Mouse (Mus musculus) thymus, postnatal 14 days (tissue): Measurements from ENCODE around the gene Adarb2.
A peak's percentile ranks its signal among the peaks of the same experiment; 100 is the strongest.

Source experiments
- DNase-seq: peaks from one replicate; pipeline ENCODE4 v3.0.0; 2021

The Adarb2 gene

GRCm38 (mm10) chr13:8699831-8700230 is 497.2 kb downstream of the Adarb2 start:
- DNase-seq: no peak

- DNase-seq: no peak
Measured at GRCm38 (mm10) chr13:8700981-8701380, 498.3 kb downstream of the Adarb2 start.

- no peak for DNase-seq
Measured at GRCm38 (mm10) chr13:8705296-8705695, 502.6 kb downstream of the Adarb2 start.

- DNase-seq: no peak
Measured at GRCm38 (mm10) chr13:8713377-8713776, 510.7 kb downstream of the Adarb2 start.

- no peak for DNase-seq
Measured at GRCm38 (mm10) chr13:8729972-8730645, 527.4 kb downstream of the Adarb2 start.

GRCm38 (mm10) chr13:8737139-8737865 is 534.6 kb downstream of the Adarb2 start:
- DNase-seq: no peak

- DNase-seq: no peak
Measured at GRCm38 (mm10) chr13:8742792-8743191, 540.1 kb downstream of the Adarb2 start.

GRCm38 (mm10) chr13:8744565-8744964 is 541.9 kb downstream of the Adarb2 start:
- peak; percentile 16 for DNase-seq

- no peak for DNase-seq
Measured at GRCm38 (mm10) chr13:8745596-8745995, 542.9 kb downstream of the Adarb2 start.

- DNase-seq: no peak
Measured at GRCm38 (mm10) chr13:8749451-8749850, 546.8 kb downstream of the Adarb2 start.

GRCm38 (mm10) chr13:8760940-8761339 is 558.3 kb downstream of the Adarb2 start:
- DNase-seq: no peak

- no peak for DNase-seq
Measured at GRCm38 (mm10) chr13:8769654-8770227, 567.1 kb downstream of the Adarb2 start.

- DNase-seq: no peak
Measured at GRCm38 (mm10) chr13:8770616-8771015, 568.0 kb downstream of the Adarb2 start.

GRCm38 (mm10) chr13:8780441-8780840 is 577.8 kb downstream of the Adarb2 start:
- DNase-seq: peak; percentile 71

- no peak for DNase-seq
Measured at GRCm38 (mm10) chr13:8782636-8783035, 580.0 kb downstream of the Adarb2 start.

GRCm38 (mm10) chr13:8783686-8784307 is 581.1 kb downstream of the Adarb2 start:
- DNase-seq: no peak

GRCm38 (mm10) chr13:8784308-8785061 is 581.8 kb downstream of the Adarb2 start:
- no peak for DNase-seq

- peak; percentile 53 for DNase-seq
Measured at GRCm38 (mm10) chr13:8785185-8785584, 582.5 kb downstream of the Adarb2 start.

- DNase-seq: no peak
Measured at GRCm38 (mm10) chr13:8793217-8793616, 590.6 kb downstream of the Adarb2 start.

- DNase-seq: no peak
Measured at GRCm38 (mm10) chr13:8800576-8800975, 597.9 kb downstream of the Adarb2 start.

GRCm38 (mm10) chr13:8805931-8806330 is 603.3 kb downstream of the Adarb2 start:
- no peak for DNase-seq
